Mouse (Mus musculus) testis, adult 2 months (tissue): ENCODE results near the gene Copz2.

Source experiments
- CTCF ChIP-seq: fragments of 200-500 bp; IDR thresholded peaks from 2 replicates; pipeline ENCODE4 v1.5.1; 2012; ENCODE audit warnings: low read depth, mild to moderate bottlenecking, inconsistent platforms, low read length, moderate library complexity; ENCODE audit not compliant: control insufficient read depth, insufficient read depth, insufficient replicate concordance
- POLR2A ChIP-seq: fragments of 200-500 bp; IDR thresholded peaks from 2 replicates; pipeline ENCODE4 v1.6.1; 2012; ENCODE audit warnings: low read depth, mild to moderate bottlenecking, inconsistent platforms, low read length, moderate library complexity; ENCODE audit not compliant: control insufficient read depth

DNA sequence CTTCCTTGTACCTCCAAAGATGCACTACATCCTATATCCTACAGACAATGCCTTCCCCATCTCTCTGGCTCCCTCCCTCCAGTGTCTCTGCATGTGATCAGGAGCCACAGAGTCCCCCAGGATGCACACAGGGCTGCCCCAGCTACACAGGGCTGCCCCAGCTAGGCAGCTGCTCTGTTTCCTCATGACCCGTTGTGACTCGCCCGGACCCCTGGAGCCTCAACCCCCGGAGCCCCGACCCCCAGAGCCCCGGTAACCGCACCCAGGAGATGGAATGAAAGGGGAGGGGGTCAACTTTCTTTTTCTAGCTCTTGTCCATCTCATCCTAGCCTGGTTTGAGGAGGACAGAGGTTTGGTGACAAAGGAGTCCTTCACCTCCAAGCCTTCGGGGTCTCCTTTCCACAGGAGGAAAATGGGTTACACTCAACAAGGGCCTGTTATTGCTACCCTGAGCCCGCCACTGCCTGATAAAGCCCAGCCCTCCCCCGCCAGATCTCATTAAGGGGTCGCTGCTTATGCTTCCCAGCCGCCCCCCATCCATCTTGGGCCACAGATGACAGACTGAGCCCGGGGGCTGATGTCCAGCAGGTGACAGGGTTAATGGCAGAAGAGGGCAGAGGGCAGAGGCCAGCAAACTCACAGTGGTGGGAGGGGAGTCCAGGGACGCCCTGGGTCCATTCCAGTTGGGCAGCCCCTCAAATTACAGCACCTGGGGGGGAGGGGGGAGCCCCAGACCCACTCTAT, 42.3 kb downstream of the Copz2 start:
- TF ChIP-seq CTCF (no peak), POLR2A (no peak)
